Comparison of ENCODE assay signal across 10 mouse cellular contexts in genomic region chr14:102216581-102217368, GRCm38 (mm10).
DNase-seq lines count a peak whose midpoint lies in the region; ATAC-seq and TF ChIP-seq lines count a peak whose summit lies in the region.
"Had no signal": no experiment of that assay in that cellular context is flagged by ENCODE, and none has a peak within 500 bp of the region (broad histone marks: within the 10 kb centered on the region; RNA-seq: fewer than 3 reads in every experiment).

No protein-coding gene starts in this region.

- no peak for TF ChIP-seq CTCF in left cerebral cortex, adult 2 months (IDR thresholded peaks at IDR 0.05)

- no peak overlapping the region for H3K27ac ChIP-seq in limb, embryonic 12.5 days
- no peak overlapping the region for H3K27ac ChIP-seq in limb, embryonic 10.5 days
- no peak overlapping the region for H3K27ac ChIP-seq in hindbrain, embryonic 16.5 days (ENCODE audit: low read depth, low read length)
- no peak overlapping the region for H3K27ac ChIP-seq in left cerebral cortex, adult 2 months
- H3K27ac ChIP-seq: liver, embryonic 15.5 days had no signal

- H3K9ac ChIP-seq in limb, embryonic 12.5 days (replicated peaks): no peak overlapping the region
- H3K9ac ChIP-seq in hindbrain, embryonic 16.5 days (ENCODE audit: low read depth, low read length): no peak overlapping the region
- H3K9ac ChIP-seq: liver, embryonic 15.5 days had no signal

- H3K4me3 ChIP-seq in limb, embryonic 12.5 days (replicated peaks): no peak overlapping the region
- H3K4me3 ChIP-seq in limb, embryonic 10.5 days: no peak overlapping the region
- no peak overlapping the region for H3K4me3 ChIP-seq in hindbrain, embryonic 16.5 days (ENCODE audit: low read length)
- H3K4me3 ChIP-seq in left cerebral cortex, adult 2 months: no peak overlapping the region
- H3K4me3 ChIP-seq: liver, embryonic 15.5 days had no signal

- DNase-seq in limb, embryonic 10.5 days (ENCODE audit: low spot score): no peak
- peak; percentile 14 to 36 for DNase-seq in left cerebral cortex, adult 2 months (ENCODE audit: extremely low spot score in 1 of 2, low spot score in 2 of 2)
- DNase-seq in right cerebral cortex, postnatal 4 days: peak; percentile 7
- no peak for DNase-seq in heart, postnatal 14 days
- no peak for DNase-seq in yolk sac, embryonic 10.5 days (ENCODE audit: low spot score)

- no peaks in the 10 kb centered on the region for H3K36me3 ChIP-seq in limb, embryonic 12.5 days
- no peaks in the 10 kb centered on the region for H3K36me3 ChIP-seq in limb, embryonic 10.5 days
- H3K36me3 ChIP-seq in hindbrain, embryonic 16.5 days (ENCODE audit: control insufficient read depth, insufficient read depth, low read length): no peaks in the 10 kb centered on the region
- H3K36me3 ChIP-seq: G1E; liver, embryonic 15.5 days had no signal

- peak; percentile 88 for ATAC-seq in limb, embryonic 12.5 days (ENCODE audit: insufficient number of reproducible peaks, insufficient read depth, low FRiP score, low TSS enrichment, low read depth)
- ATAC-seq in hindbrain, embryonic 16.5 days: peak; percentile 78
- ATAC-seq in erythroid progenitor cell, adult 5-6 weeks (replicated peaks; ENCODE audit: low FRiP score, poor library complexity, severe bottlenecking): no peak

- 57% methylated on average over 7 of the region's 7 CpGs for WGBS in limb, embryonic 12.5 days
- 69% methylated on average over 7 of the region's 7 CpGs for WGBS in limb, embryonic 10.5 days
- 42% methylated on average over 7 of the region's 7 CpGs for WGBS in hindbrain, embryonic 16.5 days

- intact Hi-C loops in left cerebral cortex, adult 2 months (cut with DNase I): no loop called here
- intact Hi-C loops in heart, postnatal 14 days (cut with DNase I): no loop called here

- H3K4me2 ChIP-seq in limb, embryonic 12.5 days: no peak overlapping the region
- H3K4me2 ChIP-seq in hindbrain, embryonic 16.5 days (ENCODE audit: low read length): no peak overlapping the region
- H3K4me2 ChIP-seq: liver, embryonic 15.5 days had no signal

- no peaks in the 10 kb centered on the region for H3K27me3 ChIP-seq in limb, embryonic 12.5 days
- no peaks in the 10 kb centered on the region for H3K27me3 ChIP-seq in limb, embryonic 10.5 days (ENCODE audit: low read depth, poor library complexity, severe bottlenecking)
- no peaks in the 10 kb centered on the region for H3K27me3 ChIP-seq in hindbrain, embryonic 16.5 days (replicated peaks; ENCODE audit: control insufficient read depth, insufficient read depth, low read length)
- H3K27me3 ChIP-seq: liver, embryonic 15.5 days had no signal

- H3K9me3 ChIP-seq in limb, embryonic 12.5 days: no peaks in the 10 kb centered on the region
- no peaks in the 10 kb centered on the region for H3K9me3 ChIP-seq in limb, embryonic 10.5 days (replicated peaks)
- no peaks in the 10 kb centered on the region for H3K9me3 ChIP-seq in hindbrain, embryonic 16.5 days (ENCODE audit: control insufficient read depth, low read length)
- H3K9me3 ChIP-seq: liver, embryonic 15.5 days had no signal

- H3K4me1 ChIP-seq in limb, embryonic 12.5 days (replicated peaks): peaks cover 3% of the 10 kb centered on the region; the same call in 1 of the 2 replicates
- no peaks in the 10 kb centered on the region for H3K4me1 ChIP-seq in limb, embryonic 10.5 days
- peaks cover 3% of the 10 kb centered on the region for H3K4me1 ChIP-seq in hindbrain, embryonic 16.5 days (ENCODE audit: control insufficient read depth, insufficient read depth, low read depth, low read length)
- H3K4me1 ChIP-seq: liver, embryonic 15.5 days had no signal

Comparison
In these comparisons a context has a peak if more than half of its experiments do, and no peak if none do; other contexts are left out.
1. DNase-seq: peak in left cerebral cortex, adult 2 months (2 of 2) and right cerebral cortex, postnatal 4 days (single experiment); none in limb, embryonic 10.5 days (single experiment), heart, postnatal 14 days (0 of 2) and yolk sac, embryonic 10.5 days (single experiment).